Mouse (Mus musculus) MN1 (cell line): ENCODE measurements at regions not wholly inside any gene's neighbourhood (a gene's known extent, or its start where the extent isn't known, plus 50 kb on each side); places are given as distances from the start of the nearest gene placed in this dataset.

Experiments used
- DNase-seq: peaks from one replicate; pipeline ENCODE4 v3.0.0-alpha.2; 2016; ENCODE audit warnings: low spot score

DNA sequence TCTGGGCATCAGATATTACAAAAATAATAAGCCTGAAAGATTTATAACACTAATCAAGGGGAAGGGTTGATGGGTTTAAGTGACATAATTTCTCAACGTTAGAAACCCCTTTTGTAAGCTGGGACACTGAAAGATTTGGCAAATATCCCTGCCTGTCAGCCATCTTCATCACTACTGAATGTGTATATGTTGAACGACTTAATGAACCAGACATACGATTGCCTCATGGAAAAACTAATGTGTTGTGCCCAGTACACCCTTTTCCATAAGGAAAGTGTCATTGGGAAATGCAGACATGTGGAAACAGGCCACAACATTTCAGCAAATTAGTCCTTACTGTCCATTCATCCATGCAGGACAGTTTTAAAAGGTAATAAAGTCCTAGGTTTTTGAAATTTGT is 240.7 kb upstream of the Prep start:
- no peak for DNase-seq

DNA sequence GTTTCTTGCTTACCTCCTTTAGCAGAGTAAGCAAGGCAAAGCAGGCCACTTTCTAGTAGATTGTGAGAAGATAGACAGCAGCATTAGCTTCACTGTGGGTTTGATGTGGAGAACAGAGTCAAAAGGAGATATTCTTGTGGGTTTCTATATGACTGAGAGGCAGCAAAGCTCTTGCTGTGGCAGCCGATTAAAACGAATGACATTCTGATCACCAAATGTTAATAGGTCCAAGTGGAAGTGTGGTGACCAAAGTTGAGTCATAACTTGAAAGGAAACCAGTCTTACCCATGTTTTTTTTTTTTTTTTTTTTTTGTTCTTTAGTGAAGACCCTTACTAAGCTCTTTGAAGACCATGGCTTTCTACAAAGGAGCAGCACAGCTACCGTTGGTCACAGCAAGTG is 245.3 kb upstream of the Prep start:
- no peak for DNase-seq

DNA sequence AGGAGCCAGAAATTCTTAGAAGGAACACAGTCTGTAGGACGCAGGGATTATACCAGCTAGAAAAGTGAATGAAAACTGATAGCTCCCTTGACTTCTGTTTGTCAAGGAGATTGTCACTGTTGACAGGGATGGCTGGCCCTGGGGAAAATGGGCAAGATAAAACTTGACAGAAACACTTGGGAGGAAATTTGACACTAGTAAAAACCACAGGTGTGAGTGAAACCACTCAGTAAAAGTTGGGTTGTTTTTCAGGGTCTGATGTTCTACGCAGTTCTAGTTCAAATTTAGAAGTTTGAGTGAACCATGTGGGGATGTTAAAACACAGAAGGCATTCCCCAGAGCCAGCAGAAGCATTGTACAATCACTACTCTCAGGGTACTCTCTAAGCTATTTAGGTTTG is 246.6 kb upstream of the Prep start:
- DNase-seq = no peak

- no peak for DNase-seq
These were observed 247.6 kb upstream of the Prep start for GRCm38 (mm10) chr10:44819361-44819760.

DNA sequence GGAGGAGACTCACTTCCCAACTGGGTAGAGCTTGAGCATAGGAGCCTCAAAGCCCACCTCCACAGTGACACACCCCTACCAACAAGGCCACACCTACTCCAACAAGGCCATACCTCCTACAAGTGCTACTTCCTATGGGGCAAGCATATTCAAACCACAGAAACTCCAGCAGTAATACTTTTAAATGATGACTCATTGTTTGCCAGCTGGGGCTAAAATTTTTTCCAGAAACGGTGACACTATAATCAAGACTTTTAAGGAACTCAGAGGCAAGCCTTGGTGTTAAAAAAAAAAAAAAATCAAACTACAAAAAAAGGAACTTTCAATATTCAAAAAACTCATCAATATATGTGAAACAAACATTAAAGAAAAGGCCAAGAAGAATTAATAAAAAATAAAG is 248.4 kb upstream of the Prep start:
- DNase-seq = no peak

- no peak for DNase-seq
These were observed 267.9 kb upstream of the Prdm1 start for GRCm38 (mm10) chr10:44796205-44796604.

DNA sequence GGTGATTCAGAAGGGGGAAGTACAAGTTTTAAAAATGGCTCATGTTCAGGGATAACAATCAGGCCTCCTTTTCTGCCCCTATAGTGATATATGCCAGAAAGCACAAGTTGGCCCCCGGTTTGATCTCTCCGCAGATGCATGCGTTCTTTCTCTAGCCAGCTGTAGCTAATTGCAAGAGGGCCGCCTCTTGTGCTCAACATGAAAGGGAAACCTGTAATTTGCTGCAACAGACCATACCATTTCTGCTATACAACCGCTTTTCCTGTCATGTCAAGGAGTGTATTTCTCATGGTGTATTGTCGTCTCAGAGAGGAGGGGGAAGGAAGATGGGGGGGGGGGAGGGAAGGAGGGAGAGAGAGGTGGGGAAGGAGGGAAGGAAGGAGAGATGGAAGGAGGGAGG is 257.1 kb upstream of the Prdm1 start:
- DNase-seq = no peak

- no peak for DNase-seq
These were observed 252.2 kb upstream of the Prdm1 start for GRCm38 (mm10) chr10:44780381-44780958.

- no peak for DNase-seq
These were observed 251.4 kb upstream of the Prdm1 start for GRCm38 (mm10) chr10:44779568-44780207.

DNA sequence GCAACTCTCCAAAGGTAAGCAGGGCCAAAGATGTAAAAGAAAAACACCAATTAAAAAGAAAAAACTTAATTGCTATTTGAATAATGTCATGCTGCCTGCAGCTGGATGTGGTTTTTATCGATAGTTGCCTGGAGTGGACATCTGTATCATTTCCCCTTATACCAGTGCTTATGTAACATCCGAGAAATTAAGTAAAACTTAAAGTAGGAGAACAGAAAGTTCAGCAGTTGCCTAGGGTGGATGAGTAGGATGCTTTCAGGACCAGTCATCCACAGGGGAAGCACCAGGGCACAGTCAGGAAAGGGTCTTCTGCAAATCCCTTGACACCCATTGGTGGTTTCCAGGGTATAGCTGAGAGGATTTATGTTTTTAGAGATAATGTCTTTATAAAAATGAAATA is 248.9 kb upstream of the Prdm1 start:
- DNase-seq = no peak

- no peak for DNase-seq
These were observed 247.9 kb upstream of the Prdm1 start for GRCm38 (mm10) chr10:44776175-44776574.

- no peak for DNase-seq
These were observed 237.2 kb upstream of the Prdm1 start for GRCm38 (mm10) chr10:44765527-44765926.

DNA sequence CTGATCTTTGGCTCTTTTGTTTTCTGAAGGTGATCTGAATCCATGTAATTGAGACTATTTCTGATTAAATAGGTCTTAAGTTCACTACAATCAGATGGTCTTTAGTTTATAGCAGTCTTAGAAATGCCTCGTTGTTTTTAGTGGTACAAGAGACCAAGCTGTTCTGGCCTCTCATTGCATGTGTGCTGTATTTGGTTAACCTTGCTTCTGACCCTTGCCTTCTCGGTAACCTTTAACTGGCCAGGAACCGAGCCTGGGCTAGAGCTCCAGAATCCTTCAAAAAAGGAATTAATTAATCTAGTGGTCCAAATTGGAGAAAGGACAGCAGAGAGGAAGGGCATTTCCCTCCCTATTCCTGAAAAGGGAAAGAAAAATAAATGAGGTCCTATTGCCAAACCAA is 234.8 kb upstream of the Prdm1 start:
- no peak for DNase-seq

GRCm38 (mm10) chr10:44762068-44762467 is 233.8 kb upstream of the Prdm1 start:
- DNase-seq = no peak

DNA sequence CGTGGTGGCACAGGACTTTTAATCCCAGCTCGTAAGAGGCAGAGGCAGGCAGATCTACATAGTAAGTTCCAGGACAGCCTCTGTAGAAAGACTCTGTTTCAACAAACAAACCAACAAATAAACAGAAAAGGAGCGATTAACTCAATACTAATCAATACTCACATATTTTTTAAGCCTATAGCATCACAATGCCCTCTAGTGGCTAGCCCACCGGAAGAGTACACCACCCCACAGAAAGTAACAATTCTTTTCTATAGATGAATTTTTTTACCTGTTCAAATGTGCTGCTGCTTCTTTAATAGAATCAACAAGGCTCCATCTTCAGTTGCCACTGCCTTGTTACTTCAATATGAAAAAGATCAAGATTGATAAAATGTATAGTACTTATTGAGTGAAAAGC is 233.0 kb upstream of the Prdm1 start:
- no peak for DNase-seq

GRCm38 (mm10) chr10:44755355-44755957 is 227.2 kb upstream of the Prdm1 start:
- DNase-seq = peak; percentile 54

DNA sequence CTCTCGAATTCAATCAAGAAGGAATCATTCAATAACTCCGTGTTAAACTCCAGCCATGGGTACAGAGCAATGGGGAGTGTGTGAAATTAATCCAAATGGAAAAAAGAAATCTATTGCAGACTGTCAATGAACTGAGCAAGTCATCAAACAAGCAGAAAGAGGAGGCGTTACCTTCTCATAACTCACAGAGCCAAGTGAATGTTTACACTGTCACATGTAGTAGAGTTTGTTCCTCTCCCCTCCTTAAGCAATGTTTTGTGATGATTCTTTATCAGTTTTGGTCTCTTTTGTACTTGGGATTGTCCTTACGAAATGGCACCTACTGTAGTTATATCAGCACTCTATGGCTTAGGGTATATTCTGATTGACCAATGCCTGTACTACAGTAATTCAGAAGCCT is 226.6 kb upstream of the Prdm1 start:
- no peak for DNase-seq

DNA sequence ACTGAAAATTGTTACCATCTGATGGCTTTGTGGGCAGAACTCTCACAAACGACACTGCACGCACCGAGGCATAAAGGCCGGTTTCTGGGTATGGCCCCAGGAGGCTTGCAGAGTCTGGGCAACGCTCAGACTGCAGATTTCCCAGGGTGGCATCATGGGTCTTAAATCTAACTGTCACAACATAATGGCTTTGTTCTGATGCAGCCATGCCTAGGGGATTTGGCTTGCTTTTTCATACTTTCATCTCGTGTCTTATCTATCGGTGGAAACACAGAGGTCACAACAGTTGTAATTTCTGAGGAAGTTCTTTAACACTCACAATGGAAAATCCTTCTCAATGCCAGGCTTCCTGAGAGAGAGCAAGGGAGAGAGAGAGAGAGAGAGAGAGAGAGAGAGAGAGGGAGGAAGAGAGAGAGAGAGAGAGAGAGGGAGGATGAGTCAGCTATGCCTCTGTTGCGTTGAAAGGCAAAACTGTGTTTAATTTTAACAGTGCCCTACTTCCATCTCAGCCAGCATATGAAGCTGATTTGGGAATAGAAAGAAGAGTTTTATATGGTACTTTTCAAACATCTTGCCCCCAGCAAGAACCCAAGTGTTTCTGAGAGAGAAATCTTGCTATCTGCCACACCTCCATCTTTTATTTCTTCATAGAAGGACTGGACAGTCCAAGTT is 224.6 kb upstream of the Prdm1 start:
- no peak for DNase-seq

DNA sequence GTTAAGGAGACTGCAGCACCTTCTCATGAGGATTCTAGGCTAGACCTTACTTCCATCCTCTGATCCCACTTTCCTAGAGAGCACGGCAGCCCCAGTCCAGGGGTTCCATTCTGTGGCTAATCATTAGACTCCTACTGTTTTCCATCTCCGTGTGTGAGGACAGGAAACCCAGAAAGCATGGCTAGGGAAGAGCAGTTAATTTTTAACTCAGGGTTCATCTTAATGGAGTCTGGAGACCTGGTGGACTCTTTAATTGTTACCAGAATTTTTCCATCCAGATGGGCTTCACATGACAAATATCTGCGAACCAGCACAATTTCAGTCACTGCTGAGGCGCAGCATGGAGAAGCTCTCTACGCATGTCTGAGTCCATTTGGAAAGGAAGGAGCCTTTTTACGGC is 222.8 kb upstream of the Prdm1 start:
- no peak for DNase-seq

DNA sequence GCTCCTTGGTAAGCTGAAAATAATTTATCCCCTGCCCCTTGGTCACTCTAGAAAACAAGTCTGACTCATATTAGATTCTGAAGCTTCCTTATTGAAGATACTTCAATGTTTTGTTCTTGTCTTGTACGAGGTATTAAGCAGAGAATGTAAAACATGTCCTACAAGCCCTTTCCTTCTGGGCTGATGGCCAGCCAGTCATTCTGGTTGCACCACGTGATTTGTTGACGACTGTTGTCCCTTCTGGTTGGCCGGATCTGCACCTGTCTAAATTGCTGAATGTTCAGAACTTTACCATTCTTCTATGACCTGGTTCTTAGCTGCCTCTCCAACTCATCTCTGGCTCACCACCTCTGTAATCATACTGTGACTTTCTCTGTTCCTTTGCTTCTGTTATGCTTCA is 220.9 kb upstream of the Prdm1 start:
- no peak for DNase-seq

GRCm38 (mm10) chr10:44747419-44747818 is 219.1 kb upstream of the Prdm1 start:
- no peak for DNase-seq

DNA sequence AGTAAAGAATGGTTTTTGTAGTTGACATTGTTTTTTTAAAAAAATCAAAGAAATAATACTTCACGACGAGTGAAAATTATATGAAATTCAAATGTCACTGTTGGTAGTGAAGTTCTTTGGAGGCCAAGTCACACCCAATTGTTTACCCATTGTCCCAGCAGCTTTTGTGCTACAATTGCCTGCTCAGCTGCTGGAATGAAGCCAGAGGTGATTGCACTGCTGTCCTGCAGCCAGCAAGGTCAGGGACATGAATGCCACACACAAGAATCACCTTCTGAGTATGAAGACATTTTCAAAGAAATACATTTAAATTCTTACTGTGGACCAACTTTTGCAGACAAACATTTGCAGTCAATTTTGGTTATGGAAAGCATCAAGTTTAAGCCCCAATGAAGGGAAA is 215.9 kb upstream of the Prdm1 start:
- DNase-seq = no peak

DNA sequence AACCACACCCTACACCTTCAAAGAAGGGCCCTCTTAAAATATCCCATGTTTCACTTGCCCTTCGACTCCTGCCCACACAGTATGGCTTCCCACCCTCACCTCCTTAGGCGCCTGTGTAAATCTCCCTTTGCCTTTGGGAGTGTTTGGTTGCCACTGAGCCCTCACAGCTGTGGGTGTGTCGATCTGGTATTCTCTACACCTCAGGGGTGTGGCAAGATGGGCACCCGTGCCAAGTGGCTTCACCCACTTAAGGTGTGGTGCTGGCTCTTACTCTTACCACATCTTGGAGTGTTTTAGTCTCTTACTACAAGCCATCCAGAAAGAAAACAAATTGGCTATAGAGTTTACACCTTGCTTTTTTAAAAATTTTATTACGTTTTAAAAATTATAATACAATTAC is 205.3 kb upstream of the Prdm1 start:
- no peak for DNase-seq
